Mouse (Mus musculus) spleen, adult 2 months (tissue): ENCODE results near the gene Hoxc11.

Experiments
- CTCF ChIP-seq: fragments of 200-500 bp; IDR thresholded peaks from 2 replicates; pipeline ENCODE4 v1.5.1; 2011; ENCODE audit warnings: mild to moderate bottlenecking, inconsistent platforms; ENCODE audit not compliant: insufficient read depth, insufficient read length, insufficient replicate concordance; ENCODE audit errors: extremely low read depth
- POLR2A ChIP-seq: fragments of 200-500 bp; IDR thresholded peaks from 2 replicates; pipeline ENCODE4 v1.6.1; 2011; ENCODE audit warnings: low read depth, low read length, inconsistent platforms

GRCm38 (mm10) chr15:102996548-102996947 is 42.3 kb downstream of the Hoxc11 start:
- TF ChIP-seq CTCF = no peak
- no peak for TF ChIP-seq POLR2A
